Mouse (Mus musculus) right cerebral cortex, postnatal 4 days (tissue): Measurements from ENCODE around the gene Olfr288.

Source experiments
- DNase-seq: peaks from one replicate; pipeline ENCODE4 v3.0.0-alpha.2; 2022

Gene Olfr288

DNA sequence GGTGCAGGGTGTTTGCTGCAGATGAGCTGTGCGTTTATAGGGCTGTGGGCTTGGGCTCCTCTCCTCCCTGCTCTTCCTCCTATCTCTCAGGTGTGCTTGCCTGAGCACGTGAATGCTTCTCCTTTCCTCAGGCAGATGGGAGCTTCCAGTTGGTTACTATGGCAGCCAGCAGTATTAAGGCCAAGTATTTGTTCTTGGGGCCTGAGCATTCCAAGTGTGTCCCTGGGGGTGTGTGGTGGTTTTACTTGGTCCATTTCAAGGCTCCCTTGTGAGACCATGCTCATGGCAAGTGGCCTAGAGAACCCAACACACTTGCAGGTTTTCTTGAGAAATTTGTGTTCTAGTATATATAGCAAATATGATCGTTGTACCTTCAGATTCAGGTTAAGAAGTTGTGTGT, at the start of gene Olfr288:
TSS of gene Olfr288 (minus strand) at position 101 of the 400 bp plus-strand sequence.
- no peak for DNase-seq

GRCm38 (mm10) chr15:98235442-98235841, 40.1 kb upstream of the Olfr288 start:
- DNase-seq = no peak

GRCm38 (mm10) chr15:98234350-98234749, 39.0 kb upstream of the Olfr288 start, which contains the start of gene Olfr286:
Olfr286 (minus strand) TSS chr15:98234450.
- DNase-seq = no peak

- DNase-seq = no peak
These were observed 30.8 kb upstream of the Olfr288 start for GRCm38 (mm10) chr15:98226096-98226495.

- DNase-seq = no peak
These were observed 30.3 kb upstream of the Olfr288 start for GRCm38 (mm10) chr15:98225610-98226009.

- no peak for DNase-seq
These were observed 27.0 kb upstream of the Olfr288 start for GRCm38 (mm10) chr15:98222377-98222776.

DNA sequence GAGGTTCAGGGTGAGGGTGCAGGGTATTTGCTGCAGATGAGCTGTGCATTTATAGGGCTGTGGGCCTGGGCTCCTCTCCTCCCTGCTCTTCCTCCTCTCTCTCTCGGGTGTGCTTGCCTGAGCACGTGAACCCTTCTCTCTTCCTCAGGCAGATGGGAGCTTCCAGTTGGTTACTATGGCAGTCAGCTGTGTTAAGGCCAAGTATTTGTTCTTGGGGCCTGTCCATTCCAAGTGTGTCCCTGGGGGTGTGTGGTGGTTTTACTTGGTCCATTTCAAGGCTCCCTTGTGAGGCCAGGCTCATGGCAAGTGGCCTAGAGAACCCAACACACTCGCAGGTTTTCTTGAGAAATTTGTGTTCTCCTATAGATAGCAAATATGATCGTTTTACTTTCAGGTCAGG, 25.5 kb upstream of the Olfr288 start, which contains the start of the genes Gm44579 and Olfr287:
TSS of gene Gm44579 (minus strand) at position 101 of the 400 bp plus-strand sequence.
TSS of gene Olfr287 (minus strand) at position 180 of the 400 bp plus-strand sequence.
- DNase-seq = no peak

GRCm38 (mm10) chr15:98214130-98214529, 18.8 kb upstream of the Olfr288 start:
- DNase-seq = no peak

- DNase-seq = no peak
These were observed 18.1 kb upstream of the Olfr288 start for GRCm38 (mm10) chr15:98213336-98213870.

GRCm38 (mm10) chr15:98209676-98210075, 14.3 kb upstream of the Olfr288 start:
- DNase-seq = no peak

- DNase-seq = no peak
These were observed 10.9 kb downstream of the Olfr288 start for GRCm38 (mm10) chr15:98184456-98184855.

DNA sequence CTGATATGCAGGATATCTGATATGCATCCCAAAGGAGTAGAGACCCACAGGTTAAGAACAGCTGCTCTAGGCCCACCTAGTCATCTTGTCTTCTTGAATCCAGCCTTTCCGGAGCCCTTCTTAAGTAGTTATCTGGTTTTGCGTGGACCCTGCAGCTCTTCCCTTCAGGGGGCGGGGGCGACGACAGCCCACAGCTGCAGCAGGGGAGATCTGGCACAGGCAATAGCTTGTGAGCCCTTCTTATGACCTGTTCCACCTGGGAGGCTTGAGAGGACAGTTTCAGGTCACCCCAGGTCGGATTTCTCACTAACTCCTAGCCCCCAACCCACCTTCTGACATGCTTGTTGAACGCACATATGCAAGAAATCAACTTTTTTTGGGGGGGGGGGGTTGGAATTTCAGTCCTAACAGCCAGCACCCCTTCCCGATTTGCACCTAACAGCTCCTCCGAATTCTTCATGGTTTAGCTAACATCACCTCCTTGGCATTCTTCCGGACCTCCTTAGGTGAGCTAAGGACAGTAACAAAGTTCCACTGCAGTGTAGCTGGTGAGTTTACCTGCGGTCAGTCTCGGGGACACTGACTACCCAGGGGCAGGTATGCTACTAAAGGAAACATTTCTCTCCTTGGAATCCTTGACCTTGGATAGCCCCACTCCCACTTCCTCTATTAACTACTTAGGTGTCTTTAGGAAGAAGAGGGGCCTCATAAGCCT, 13.3 kb downstream of the Olfr288 start:
- no peak for DNase-seq

GRCm38 (mm10) chr15:98181132-98181711, 14.1 kb downstream of the Olfr288 start:
- peak; percentile 80 for DNase-seq

GRCm38 (mm10) chr15:98180567-98181131, 14.7 kb downstream of the Olfr288 start:
- no peak for DNase-seq

DNA sequence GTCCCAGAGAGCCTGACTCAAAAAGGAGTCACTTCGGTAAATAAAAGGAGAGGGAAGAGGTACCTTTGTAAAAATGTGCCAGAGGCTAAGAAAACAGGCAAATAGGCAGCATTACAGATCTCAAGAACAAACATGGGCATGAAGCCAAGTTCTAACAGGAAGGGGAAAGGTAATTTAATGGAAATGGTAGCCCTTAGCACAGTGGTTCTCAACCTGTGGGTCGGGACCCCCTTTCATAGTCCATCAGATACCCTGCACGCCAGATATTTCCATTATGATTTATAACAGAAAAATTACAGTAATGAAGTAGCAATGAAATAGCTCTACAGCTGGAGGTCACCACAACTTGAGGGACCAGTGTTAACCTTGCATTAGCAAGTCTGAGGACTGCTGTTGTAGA, 18.0 kb downstream of the Olfr288 start:
- DNase-seq = no peak

DNA sequence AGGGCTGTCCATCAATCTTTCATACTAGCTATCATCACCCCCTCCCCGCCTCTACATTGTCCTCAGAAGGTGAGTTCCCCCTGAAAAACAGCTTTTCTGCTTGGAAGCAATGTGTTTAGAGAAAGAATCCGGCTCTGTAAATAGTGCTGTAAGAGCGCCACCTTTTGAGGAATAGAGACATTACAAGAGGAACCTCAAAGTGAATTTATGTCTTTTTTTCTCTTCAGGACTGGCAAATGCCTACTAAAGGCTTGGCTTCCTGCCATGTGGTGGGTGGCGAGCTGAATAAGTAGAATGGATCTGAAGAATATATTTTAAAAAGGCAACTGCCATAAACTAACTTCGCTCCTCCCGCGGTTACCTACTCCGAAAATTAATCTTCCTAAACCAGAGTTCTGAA, 21.5 kb downstream of the Olfr288 start:
- peak; percentile 62 for DNase-seq

GRCm38 (mm10) chr15:98172113-98172512, 23.2 kb downstream of the Olfr288 start:
- DNase-seq = no peak

DNA sequence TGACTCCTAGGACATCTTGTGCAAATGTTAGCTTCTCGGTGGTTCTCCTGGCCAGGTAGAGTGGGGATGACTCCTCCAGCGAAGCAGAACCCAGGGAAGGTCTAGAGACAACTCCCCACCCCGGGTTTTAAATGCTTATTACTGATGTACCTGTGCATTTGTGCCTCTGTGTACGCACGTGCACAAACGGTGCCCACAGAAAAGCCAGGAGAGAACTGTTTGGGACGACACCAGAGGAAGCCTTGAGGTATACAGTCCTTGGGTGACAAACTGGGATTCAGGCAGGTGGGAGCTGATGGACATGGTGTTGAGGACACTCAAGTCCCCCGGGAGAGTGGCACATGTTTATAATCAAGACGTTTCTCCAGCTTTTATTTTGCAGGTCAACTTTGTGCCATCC, 24.4 kb downstream of the Olfr288 start:
- no peak for DNase-seq

DNA sequence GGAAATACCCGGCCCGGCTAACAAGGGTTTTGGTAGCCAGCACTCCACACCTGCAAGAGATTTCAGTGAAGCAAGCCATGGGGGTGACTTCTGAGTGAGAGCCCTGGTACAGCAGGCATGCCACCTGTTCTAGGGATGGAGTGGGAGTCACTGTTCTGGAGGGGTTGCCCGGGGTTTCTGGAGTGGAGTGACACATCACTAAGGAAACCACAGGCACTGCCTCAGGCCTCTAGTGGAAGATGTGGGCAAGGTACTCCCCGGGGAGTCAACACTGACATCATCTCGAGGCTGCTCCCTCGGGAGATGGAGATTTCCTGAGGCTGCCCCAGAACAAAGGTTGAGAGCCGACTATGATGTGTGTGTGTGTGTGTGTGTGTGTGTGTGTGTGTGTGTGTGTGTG, 25.0 kb downstream of the Olfr288 start:
- DNase-seq = peak; percentile 19

GRCm38 (mm10) chr15:98168622-98169004, 26.7 kb downstream of the Olfr288 start:
- DNase-seq = peak; percentile 14

DNA sequence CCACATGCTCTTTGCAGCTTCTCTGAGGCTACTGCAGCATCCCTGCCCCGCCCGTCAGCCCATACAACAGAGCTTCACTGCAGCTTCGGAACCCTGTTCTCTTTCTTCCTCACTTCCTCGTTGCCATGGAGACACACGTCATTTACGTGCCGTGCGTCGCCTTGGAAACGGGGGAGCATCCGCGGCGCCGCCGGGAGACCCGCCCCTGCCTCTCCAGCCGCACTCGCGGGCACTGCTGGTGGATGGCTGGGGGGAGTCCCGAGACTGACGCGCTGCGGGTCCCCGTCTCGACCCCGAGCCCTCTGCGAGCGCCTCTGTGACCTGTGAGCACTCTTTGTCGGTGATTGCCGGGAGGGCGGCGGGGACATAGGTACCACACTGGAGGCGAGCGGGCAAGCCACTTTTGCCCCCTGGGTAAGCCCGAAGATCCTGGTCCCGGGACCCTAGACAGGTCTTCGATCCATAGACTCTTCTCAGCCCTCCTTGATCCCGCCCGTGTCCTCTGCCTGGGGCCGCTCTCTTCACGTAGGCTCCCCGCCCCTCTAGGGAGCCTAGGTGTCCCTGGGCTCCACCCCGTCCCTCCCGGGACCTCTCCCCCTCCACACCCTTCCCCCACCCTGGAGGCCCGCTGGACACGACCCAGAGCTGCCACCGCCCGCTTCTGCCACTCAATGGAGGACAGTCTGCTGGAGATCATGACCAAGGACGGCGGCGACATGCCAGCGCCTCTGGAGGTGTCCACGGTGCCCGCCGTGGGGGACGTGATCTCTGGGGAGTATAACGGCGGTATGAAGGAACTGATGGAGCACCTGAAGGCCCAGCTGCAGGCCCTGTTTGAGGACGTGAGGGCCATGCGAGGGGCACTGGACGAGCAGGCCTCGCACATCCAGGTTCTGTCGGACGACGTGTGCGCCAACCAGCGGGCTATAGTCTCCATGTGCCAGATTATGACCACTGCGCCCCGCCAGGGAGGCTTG, 27.4 kb downstream of the Olfr288 start:
- peak; percentile 85 for DNase-seq

- DNase-seq = peak; percentile 21
These were observed 28.2 kb downstream of the Olfr288 start, which contains the start of gene Ccdc184 for GRCm38 (mm10) chr15:98166963-98167644. Ccdc184 (plus strand) TSS chr15:98167158.
